Comparison of ENCODE assay signal across 11 mouse cellular contexts in the genomic region with DNA sequence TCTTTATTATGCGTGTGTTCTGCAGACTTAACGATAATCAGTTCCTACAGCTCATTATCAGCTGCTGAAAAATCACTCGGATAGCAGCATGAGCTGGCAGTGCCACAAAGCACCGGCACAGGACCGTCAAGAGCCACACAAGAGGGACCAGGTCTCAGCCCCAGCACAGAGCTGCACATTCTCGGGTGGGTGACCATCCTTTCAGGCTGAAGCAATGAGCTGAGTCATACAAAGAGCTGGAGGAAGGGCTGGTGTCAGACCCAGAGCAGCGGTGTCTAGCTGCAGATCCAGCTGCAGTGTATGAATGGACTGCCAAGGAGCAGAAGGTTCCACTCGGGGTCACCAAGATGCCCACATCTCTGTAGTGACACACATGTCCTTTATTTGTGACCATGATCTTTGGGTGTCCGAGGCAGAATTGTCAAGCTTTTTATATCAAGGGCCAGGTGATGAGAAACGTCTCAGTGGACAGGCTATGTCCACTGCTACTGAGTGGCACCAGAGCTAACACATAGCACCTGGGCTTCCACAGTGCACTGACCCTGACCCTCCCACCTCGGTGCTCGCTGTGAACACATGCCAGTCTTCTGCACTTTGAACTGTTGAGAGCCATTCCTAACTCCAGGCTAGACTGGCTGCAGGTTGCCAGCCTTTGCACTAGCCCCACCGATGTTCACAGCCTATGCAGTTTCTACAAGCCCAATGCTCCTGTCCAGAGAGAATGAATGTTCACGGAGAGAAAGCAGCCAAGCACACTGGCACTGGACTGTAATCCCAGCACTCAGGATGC. TPM values are rescaled to one million over a fixed set of nuclear protein-coding genes. Genes with fewer than 3 reads are reported as not detected.
DNase-seq lines count a peak whose midpoint lies in the region; ATAC-seq and TF ChIP-seq lines count a peak whose summit lies in the region.
"Had no signal": no experiment of that assay in that cellular context is flagged by ENCODE, and none has a peak within 500 bp of the region (broad histone marks: within the 10 kb centered on the region; RNA-seq: fewer than 3 reads in every experiment).

No protein-coding gene starts in this region.

- DNase-seq in gastrocnemius, adult 2 months = peak; percentile 16
- no peak for DNase-seq in gastrocnemius, postnatal 10 days
- peak; percentile 14 for DNase-seq in kidney, postnatal 10 days
- DNase-seq in MN1 (ENCODE audit: low spot score) = peak; percentile 49
- peak; percentile 30 for DNase-seq in brain, adult 2 months (ENCODE audit: low read depth, low spot score)

- no peak overlapping the region for H3K4me2 ChIP-seq in kidney, embryonic 16.5 days (replicated peaks; ENCODE audit: low read depth, low read length)
- H3K4me2 ChIP-seq in neural tube, embryonic 15.5 days = no peak overlapping the region
- H3K4me2 ChIP-seq: forebrain, embryonic 15.5 days; lung, embryonic 14.5 days; midbrain, embryonic 11.5 days had no signal

- no peaks in the 10 kb centered on the region for H3K9me3 ChIP-seq in kidney, embryonic 16.5 days (ENCODE audit: low read length)
- no peaks in the 10 kb centered on the region for H3K9me3 ChIP-seq in neural tube, embryonic 15.5 days (replicated peaks)
- H3K9me3 ChIP-seq: forebrain, embryonic 15.5 days had no signal

- peaks cover 77% of the 10 kb centered on the region for H3K36me3 ChIP-seq in kidney, embryonic 16.5 days (ENCODE audit: insufficient read depth, low read length)
- H3K36me3 ChIP-seq in neural tube, embryonic 15.5 days = peaks cover 89% of the 10 kb centered on the region

- H3K27ac ChIP-seq in gastrocnemius, adult 2 months = no peak overlapping the region
- no peak overlapping the region for H3K27ac ChIP-seq in kidney, embryonic 16.5 days (ENCODE audit: low read length)
- no peak overlapping the region for H3K27ac ChIP-seq in neural tube, embryonic 15.5 days (replicated peaks)
- H3K27ac ChIP-seq: forebrain, embryonic 15.5 days; macrophage had no signal

- ATAC-seq in kidney, embryonic 16.5 days (ENCODE audit: low FRiP score, low TSS enrichment) = no peak
- no peak for ATAC-seq in neural tube, embryonic 15.5 days (ENCODE audit: low FRiP score)

- H3K4me3 ChIP-seq in gastrocnemius, adult 2 months = no peak overlapping the region
- H3K4me3 ChIP-seq in kidney, embryonic 16.5 days (ENCODE audit: low read length) = no peak overlapping the region
- H3K4me3 ChIP-seq in neural tube, embryonic 15.5 days (replicated peaks) = no peak overlapping the region
- H3K4me3 ChIP-seq: forebrain, embryonic 15.5 days had no signal

- intact Hi-C loops in gastrocnemius, adult 2 months (cut with DNase I) = no loop called here

- H3K27me3 ChIP-seq in kidney, embryonic 16.5 days (ENCODE audit: insufficient read depth, low read length) = no peaks in the 10 kb centered on the region
- H3K27me3 ChIP-seq in neural tube, embryonic 15.5 days (replicated peaks) = no peaks in the 10 kb centered on the region
- H3K27me3 ChIP-seq: forebrain, embryonic 15.5 days had no signal

- TF ChIP-seq CTCF in gastrocnemius, adult 2 months (IDR thresholded peaks at IDR 0.05) = no peak

- H3K4me1 ChIP-seq in kidney, embryonic 16.5 days (ENCODE audit: insufficient read depth, low read length) = no peaks in the 10 kb centered on the region
- H3K4me1 ChIP-seq in neural tube, embryonic 15.5 days = no peaks in the 10 kb centered on the region
- H3K4me1 ChIP-seq: forebrain, embryonic 15.5 days had no signal

- 86% methylated on average over 14 of the region's 14 CpGs for WGBS in kidney, embryonic 16.5 days
- whole genome bisulfite sequencing in neural tube, embryonic 15.5 days = 83% methylated on average over 14 of the region's 14 CpGs

- no peak overlapping the region for H3K9ac ChIP-seq in kidney, embryonic 16.5 days (replicated peaks; ENCODE audit: low read length)
- H3K9ac ChIP-seq in neural tube, embryonic 15.5 days (replicated peaks) = no peak overlapping the region
- H3K9ac ChIP-seq: forebrain, embryonic 15.5 days; lung, embryonic 14.5 days had no signal

RNA-seq across cellular contexts. Expression of a gene that starts 19.9 kb away (rescaled TPM):
- total RNA-seq in gastrocnemius, adult 2 months (2021) = 1 to 10 TPM; 5.3 to 6.1 TPM
- total RNA-seq in gastrocnemius, postnatal 10 days (2021) = 10 to 100 TPM in 1 of 2 experiments, 1 to 10 TPM in 1; 6.7 to 11.0 TPM
- polyA plus RNA-seq in kidney, embryonic 16.5 days (2015; fragmentation: Nextera tagmentation; extraction: Ambion mirVana) = 17.1 and 17.7 TPM in 2 replicates
- polyA plus RNA-seq in neural tube, embryonic 15.5 days (2015; fragmentation: Nextera tagmentation; extraction: Ambion mirVana) = 22.7 and 25.1 TPM in 2 replicates
